Mouse (Mus musculus) retina, postnatal 7 days (tissue): ENCODE measurements around the gene Fgfr2.

ENCODE experiments used
- DNase-seq: peaks from one replicate; pipeline ENCODE4 v3.0.0-alpha.2; 2012; ENCODE audit warnings: low read depth, low spot score

Fgfr2 gene

DNA sequence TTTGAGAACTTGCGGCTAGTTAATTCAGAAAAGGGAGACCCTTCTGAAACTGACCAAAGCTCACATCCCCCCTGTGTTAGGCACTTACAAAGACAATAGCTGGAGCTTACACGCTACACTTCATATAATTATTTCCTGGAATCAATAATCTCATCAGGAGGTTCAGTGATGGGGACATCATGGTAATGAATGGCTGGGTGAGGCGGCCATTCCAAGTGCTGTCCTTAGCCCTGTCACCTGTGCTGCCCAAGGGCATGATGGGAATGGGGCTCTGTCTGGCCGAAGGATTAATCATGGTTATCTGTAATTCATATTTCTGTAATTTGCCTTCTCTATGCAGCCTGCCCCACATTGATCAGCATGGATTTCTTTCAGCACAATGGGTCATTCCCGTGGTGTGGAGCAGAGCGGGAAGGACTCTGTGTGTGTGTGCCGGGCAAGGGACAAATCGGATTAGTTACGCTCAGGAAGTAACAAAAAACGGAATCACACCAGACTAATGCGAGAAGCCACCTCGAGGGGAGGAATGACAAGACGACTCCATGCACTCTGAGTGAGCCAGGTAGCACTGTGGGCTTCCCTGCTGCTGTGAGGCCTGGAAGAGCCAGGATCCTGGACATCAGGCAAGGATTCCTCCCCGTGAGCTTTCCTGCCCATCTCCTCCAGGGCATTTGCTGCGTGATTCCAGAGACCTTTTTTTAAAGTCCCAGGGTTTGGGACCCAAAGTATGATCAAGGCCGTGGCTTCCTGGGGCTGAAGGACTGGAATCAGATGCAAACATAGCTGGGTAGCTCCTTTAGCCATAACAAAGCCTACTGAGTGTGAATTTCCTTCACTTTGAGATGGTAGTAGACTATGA is 1375.8 kb downstream of the Fgfr2 start:
- DNase-seq: peak; percentile 11

DNA sequence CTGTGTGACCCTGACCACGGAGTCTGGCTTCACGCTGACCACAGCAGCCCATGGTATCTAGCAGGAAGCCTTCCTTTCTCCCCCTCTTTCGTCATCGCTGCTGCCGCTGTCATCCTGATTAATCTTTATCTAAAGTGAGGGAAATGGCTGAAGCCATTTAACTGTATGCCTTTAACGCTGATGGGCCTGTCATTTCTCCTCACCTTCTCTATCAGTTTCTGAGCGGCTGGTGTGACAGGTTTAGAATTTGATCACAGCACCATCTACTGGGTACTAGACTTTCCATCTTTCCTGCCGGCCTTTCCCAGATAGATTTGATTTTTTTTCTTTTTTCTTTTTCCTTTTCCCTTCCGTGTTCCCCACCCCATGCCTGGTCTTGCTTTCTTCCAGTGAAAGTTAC is 1376.4 kb downstream of the Fgfr2 start:
- DNase-seq: no peak

DNA sequence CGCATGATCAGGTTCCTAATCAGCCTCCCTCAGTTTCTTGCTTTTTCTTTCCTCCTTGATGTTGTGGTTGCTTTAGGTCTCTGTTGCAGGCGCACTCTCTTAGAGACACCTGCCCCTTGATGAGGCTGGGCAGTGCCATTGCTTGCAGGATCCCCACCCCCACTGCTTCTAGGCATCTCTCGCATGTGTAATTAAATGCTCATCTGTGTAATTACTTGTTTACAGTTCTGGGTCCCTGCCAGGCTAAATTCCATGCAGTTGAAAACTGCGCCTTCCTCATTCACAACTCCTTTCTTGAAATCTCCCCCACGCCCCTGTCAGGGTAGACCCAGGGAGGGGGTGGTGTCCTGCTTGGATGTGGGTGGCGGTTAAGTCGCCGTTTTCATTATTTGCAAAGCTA is 1380.0 kb downstream of the Fgfr2 start:
- no peak for DNase-seq

- no peak for DNase-seq
Measured at GRCm38 (mm10) chr7:131722783-131723575, 1400.2 kb downstream of the Fgfr2 start.

GRCm38 (mm10) chr7:131722316-131722715 is 1400.8 kb downstream of the Fgfr2 start:
- DNase-seq: no peak

DNA sequence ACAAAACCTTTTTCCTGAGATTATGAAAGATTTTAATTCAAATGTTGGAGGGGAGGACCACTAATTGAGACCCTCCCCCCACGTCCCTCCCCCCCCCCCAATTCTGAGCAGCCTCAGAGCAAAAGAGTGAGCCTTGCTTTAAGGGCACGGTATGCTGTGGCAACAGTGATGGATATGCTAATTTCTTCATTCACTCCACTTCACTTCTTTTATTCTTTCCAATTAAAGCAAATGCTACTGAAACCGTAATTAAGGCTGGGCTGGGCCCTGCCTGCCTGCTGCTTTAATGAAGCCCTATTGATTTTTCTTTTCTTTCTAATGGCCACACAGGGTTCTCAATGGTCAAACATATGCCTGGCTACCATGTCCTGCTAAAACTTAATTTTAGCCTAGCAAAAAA is 1404.9 kb downstream of the Fgfr2 start:
- no peak for DNase-seq

GRCm38 (mm10) chr7:131713076-131713475 is 1410.1 kb downstream of the Fgfr2 start:
- DNase-seq: no peak

- DNase-seq: no peak
Measured at GRCm38 (mm10) chr7:131696889-131697288, 1426.3 kb downstream of the Fgfr2 start.

DNA sequence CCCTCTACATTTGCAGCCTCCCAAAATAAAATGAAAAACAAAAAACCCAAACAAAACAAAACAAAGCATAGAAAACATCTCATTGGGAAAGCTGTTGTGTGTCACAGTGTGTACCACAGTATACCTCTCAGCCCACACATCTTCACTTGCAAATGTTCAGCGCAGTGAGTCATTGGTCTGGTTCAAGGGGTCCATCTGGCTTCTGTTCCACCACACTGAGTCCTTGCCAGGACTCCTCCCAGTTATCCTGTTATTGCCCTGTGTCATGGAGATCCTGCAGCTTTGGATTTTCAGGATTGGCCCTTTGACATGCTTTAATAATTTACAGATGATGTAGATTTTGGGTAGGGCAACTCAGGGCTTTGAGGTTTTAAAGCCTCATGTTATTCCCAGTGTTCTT is 1435.8 kb downstream of the Fgfr2 start:
- DNase-seq: no peak

DNA sequence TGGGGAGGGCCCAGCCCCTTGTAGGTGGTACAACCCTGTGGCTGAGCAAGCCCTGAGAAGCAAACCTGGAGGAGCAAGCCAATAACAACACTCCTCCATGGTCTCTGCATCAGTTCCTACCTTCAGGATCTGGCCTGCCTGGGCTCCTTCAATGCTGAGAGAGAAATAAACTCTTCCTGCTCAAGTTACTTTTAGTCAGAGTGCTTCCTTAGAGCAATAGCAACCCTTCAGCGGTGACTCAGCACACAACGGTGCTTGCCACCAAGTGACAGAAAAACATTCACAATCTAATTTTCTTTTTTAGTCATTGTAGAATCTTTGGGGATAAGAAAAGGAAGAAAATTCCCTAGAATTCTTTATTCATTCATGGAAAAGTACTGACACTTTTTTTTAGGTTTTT is 1446.0 kb downstream of the Fgfr2 start:
- DNase-seq: no peak

- no peak for DNase-seq
Measured at GRCm38 (mm10) chr7:131670586-131670985, 1452.6 kb downstream of the Fgfr2 start.

DNA sequence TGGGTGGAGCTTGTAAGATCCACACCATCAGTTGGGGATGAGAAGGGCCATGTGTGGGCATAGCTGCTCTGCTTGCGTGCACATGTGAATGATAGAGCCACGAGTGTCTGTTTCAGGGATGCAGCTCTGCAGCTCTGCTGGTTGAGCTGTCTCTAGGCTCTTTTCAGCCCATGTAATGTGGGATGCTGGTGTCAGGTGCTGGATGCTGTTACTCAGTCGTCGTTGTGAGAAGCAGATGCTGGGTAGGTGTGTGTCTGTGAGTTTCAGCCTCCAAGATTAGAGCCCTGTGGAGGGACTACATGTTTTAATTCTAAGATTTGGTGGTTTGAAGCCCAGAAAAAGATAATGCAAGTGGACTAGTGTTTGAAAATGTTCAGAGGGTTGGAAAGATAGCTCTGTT is 1453.8 kb downstream of the Fgfr2 start:
- no peak for DNase-seq

DNA sequence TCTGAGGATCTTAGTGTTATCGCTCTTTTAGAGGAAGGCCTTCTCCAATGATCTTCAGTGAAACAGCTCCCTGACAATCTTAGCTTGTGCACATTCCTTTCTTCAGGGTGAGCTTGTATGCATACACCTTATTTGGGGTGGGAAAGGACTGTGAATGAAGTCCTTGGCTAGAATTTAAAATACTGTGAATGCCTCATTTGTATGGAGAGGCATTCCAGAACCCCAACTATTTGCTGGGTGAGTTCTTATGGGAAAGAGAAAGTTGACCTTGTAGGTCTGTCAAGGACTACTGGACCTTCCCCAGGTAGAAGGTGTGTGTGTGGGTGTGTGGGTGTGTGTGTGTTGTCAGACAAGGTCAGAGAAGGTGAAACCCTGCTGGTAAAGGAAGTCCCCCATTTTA is 1462.4 kb downstream of the Fgfr2 start:
- DNase-seq: no peak

DNA sequence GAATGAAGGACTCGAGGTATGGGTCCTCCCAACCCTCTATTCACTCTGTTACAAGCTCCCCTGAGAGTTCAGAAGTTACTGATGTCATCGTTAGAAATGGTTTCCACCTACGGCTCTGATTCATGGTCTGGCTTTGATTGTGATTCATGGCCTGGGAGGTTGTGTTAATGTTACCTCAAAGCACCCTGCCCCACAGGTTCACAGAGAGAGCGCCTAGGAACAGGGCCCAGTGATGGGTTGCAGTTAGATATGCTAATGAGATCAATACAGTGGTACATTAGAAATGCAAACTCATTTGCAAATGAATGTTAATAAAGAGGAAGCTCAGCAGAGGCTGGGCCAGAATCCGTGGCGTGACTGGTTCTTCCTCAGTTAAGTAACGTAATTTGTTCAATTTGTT is 1467.1 kb downstream of the Fgfr2 start:
- no peak for DNase-seq

- no peak for DNase-seq
Measured at GRCm38 (mm10) chr7:131653416-131653815, 1469.7 kb downstream of the Fgfr2 start.

DNA sequence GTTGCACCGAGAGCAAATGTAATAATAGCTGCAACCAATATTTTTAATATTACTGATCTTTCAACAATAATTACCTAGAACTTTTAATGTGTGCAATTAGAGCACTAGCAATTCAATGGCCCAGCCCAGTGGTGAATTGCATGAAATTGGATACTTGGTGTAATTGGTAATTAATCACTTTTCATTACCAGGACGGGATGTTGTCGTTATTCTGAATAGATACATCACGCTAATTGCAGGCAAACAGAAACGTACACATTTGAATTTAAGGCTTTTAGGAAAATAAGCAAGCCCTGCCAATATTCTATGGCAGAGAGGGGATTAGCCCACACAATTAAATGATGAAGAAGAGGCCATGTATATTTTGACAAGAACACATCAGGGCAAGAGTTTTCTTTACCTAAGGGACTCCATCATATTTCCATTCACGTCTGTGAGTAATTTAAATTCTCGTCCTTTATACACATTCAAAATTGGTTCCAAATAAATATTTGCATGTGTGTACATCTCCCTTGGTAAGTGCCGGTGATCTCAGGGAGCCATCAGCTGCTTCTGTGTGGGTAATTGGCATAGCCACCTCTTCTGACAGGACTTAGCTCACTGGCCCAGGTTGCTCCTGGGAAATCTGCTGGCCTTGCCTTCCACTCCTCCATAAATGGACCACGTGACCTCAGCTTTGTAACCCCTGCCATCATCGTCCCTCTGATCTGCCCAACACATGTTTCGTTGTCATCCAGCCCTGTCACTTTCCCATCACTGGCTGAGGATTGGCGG is 1471.0 kb downstream of the Fgfr2 start:
- DNase-seq: no peak

- DNase-seq: no peak
Measured at GRCm38 (mm10) chr7:131650277-131650676, 1472.9 kb downstream of the Fgfr2 start.

- DNase-seq: no peak
Measured at GRCm38 (mm10) chr7:131648276-131648675, 1474.9 kb downstream of the Fgfr2 start.

GRCm38 (mm10) chr7:131647583-131647982 is 1475.6 kb downstream of the Fgfr2 start:
- DNase-seq: no peak

DNA sequence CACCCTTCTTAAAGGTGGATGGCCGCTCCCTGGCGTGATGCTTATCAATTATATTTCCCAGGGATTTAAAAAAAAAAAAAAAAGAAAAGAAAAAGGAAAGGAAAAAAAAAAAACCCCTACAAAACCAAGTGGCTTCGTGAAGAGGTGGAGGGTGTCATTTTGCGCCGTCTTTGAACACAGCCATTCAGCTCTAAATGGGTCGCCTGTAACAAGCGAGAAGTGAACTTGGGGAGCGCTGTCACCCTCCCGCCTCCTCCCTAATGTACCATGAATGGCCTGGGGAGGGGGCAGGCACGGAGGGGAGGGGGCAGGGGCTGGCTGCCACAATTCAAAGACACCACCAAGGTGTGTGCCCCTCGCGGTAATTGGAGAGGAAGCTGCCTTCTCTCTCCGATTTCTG is 1478.6 kb downstream of the Fgfr2 start:
- no peak for DNase-seq

DNA sequence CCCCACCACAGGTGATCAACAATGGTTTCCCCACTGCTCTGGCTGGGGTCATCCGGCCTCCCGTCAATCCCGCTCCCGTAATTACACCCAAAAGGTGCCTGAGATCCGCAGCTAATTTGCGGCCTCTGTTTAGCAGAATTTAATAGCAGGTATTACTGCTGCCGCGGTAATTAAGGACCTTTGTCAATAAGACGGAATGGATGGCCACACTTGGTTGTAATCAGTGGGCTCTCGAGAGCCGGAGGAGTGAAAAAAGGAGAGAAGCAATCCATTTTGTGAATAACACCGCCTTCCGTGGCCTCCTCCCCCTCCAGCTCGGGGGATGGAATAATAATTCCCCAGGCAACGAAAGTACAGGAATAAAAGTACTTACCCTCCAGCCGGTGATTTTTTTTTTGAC is 1479.1 kb downstream of the Fgfr2 start:
- DNase-seq: no peak

- no peak for DNase-seq
Measured at GRCm38 (mm10) chr7:131643341-131643840, 1479.8 kb downstream of the Fgfr2 start.
